Mouse (Mus musculus) midbrain, embryonic 15.5 days (tissue): ENCODE measurements at regions not wholly inside any gene's neighbourhood (a gene's known extent, or its start where the extent isn't known, plus 50 kb on each side); places are given as distances from the start of the nearest gene placed in this dataset.
A peak's percentile ranks its signal among the peaks of the same experiment; 100 is the strongest.
"Not testable (repeated sequence)": the region's sequence is repeated elsewhere in the genome, so short reads cannot be mapped to it uniquely, and the experiment has no call there.

Experiments used
- ATAC-seq: fragments of 200-750 bp; cut with Nextera tagmentation; replicated peaks from 2 replicates; pipeline ENCODE4 v1.8.0; 2017; ENCODE audit warnings: moderate TSS enrichment
- H3K27ac ChIP-seq: fragments of 300-500 bp; sonication (generic); 2 replicates; pipeline ENCODE4 v1.5.1; 2015; ENCODE audit warnings: mild to moderate bottlenecking, inconsistent platforms
- H3K27me3 ChIP-seq: fragments of 300-500 bp; sonication (generic); replicated peaks from 2 replicates; pipeline ENCODE4 v1.6.1; 2015; ENCODE audit warnings: inconsistent platforms
- H3K36me3 ChIP-seq: fragments of 300-500 bp; sonication (generic); replicated peaks from 2 replicates; pipeline ENCODE4 v1.6.1; 2015; ENCODE audit warnings: inconsistent platforms
- H3K4me1 ChIP-seq: fragments of 300-500 bp; sonication (generic); 2 replicates; pipeline ENCODE4 v1.6.1; 2015; ENCODE audit warnings: inconsistent platforms
- H3K4me2 ChIP-seq: fragments of 300-500 bp; sonication (generic); 2 replicates; pipeline ENCODE4 v1.6.1; 2015; ENCODE audit warnings: inconsistent platforms, mild to moderate bottlenecking, moderate library complexity
- H3K4me3 ChIP-seq: fragments of 300-500 bp; sonication (generic); 2 replicates; pipeline ENCODE4 v1.5.1; 2015; ENCODE audit warnings: mild to moderate bottlenecking, inconsistent platforms
- H3K9ac ChIP-seq: fragments of 300-500 bp; sonication (generic); 2 replicates; pipeline ENCODE4 v1.6.1; 2015; ENCODE audit warnings: mild to moderate bottlenecking, inconsistent platforms
- H3K9me3 ChIP-seq: fragments of 300-500 bp; sonication (generic); 2 replicates; pipeline ENCODE4 v1.6.1; 2016; ENCODE audit warnings: inconsistent platforms
- WGBS: fragments of 180-500 bp; shearing (Covaris S2); methylation state at CpG from one replicate; pipeline ENCODE4 v1.1.7; 2015; ENCODE audit warnings: mixed read lengths; 5-methylcytosine and 5-hydroxymethylcytosine counted together

DNA sequence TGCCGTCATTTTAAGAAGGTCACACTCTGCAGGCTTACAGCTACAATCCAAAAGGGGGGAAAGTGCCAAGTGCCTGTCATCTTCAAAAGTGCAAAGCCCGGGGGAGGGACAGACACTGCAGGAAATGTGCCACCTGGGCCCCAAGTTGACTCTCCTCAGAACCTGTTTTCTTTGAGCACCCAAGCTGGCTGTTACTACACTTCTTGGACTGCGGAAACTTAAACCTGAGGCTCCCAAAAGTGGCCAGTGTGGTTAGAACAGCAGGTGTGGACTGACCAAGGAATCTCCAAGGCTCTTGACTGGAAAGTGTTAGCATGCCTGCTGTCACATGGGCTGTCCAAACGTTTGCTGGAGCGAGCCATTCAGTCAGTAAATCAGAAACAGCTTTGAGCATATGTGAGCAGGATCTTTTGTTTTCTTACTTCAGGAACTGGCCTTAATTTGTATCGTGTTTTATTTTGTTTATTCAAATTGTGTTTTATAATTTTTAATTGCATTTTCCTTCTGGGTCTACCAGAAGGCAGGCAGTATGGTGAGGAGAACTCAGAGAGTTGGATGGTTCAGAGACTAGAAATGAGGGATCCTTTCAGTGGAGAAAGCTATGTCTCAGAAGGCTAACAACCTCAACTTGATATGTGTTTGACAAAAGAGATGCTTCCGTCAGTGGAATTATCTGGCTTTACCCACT, 168.4 kb upstream of the Frmd6 start:
- Histone ChIP-seq H3K9me3 (no peaks in the 10 kb centered on the region), H3K36me3 (no peaks in the 10 kb centered on the region), H3K27ac (no peak overlapping the region), H3K9ac (no peak overlapping the region), H3K4me2 (no peak overlapping the region), H3K27me3 (no peaks in the 10 kb centered on the region), H3K4me1 (no peaks in the 10 kb centered on the region), H3K4me3 (no peak overlapping the region)
- ATAC-seq, result no peak
- 71% methylated on average over 7 of the region's 7 CpGs for WGBS

DNA sequence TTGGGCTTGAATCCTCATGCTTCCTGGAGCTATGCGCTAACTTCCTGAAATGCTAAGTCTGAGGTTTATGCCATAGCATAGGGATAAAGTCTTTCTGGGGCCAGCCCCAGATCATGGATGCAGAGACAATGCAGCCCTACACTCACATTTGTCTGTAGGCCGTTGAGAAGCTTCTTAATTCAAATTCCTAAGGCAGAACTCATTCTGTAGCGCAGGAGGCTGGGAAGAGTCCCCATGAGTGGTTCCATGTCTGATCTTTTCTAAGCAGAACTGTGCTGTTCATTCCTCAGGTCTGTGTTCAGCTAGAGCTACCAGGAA, 167.9 kb upstream of the Frmd6 start:
- no peak overlapping the region for H3K27ac ChIP-seq
- H3K4me1 ChIP-seq, result no peaks in the 10 kb centered on the region
- no peak overlapping the region for H3K4me3 ChIP-seq
- H3K4me2 ChIP-seq, result no peak overlapping the region
- WGBS, result 76% methylated on average over 3 of the region's 3 CpGs
- H3K36me3 ChIP-seq, result no peaks in the 10 kb centered on the region
- no peaks in the 10 kb centered on the region for H3K27me3 ChIP-seq
- no peaks in the 10 kb centered on the region for H3K9me3 ChIP-seq
- no peak overlapping the region for H3K9ac ChIP-seq
- ATAC-seq, result no peak

DNA sequence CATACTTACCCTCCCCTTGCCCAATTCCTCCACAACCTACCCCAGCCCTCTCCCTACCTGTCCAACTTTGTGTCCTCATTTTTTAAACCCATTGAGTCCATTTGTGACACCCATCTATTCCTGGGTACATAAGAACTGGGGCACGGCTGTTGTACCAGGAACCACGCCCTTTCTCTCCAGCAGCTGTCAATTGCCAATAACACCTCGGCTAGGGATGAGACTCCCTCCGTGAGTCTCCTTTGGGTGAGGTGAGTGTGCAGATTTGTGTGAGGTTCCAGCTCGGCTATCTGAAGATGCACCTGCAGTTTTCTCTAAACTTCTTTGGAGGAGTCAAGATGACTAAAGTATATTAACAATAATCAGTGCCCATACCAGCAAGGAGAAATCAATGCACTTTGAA, 167.2 kb upstream of the Frmd6 start:
- H3K4me3 ChIP-seq, result no peak overlapping the region
- H3K27ac ChIP-seq, result no peak overlapping the region
- no peaks in the 10 kb centered on the region for H3K9me3 ChIP-seq
- no peak overlapping the region for H3K4me2 ChIP-seq
- WGBS, result 90% methylated on average over 5 of the region's 5 CpGs
- H3K9ac ChIP-seq, result no peak overlapping the region
- no peak for ATAC-seq
- H3K4me1 ChIP-seq, result no peaks in the 10 kb centered on the region
- H3K36me3 ChIP-seq, result no peaks in the 10 kb centered on the region
- H3K27me3 ChIP-seq, result no peaks in the 10 kb centered on the region

DNA sequence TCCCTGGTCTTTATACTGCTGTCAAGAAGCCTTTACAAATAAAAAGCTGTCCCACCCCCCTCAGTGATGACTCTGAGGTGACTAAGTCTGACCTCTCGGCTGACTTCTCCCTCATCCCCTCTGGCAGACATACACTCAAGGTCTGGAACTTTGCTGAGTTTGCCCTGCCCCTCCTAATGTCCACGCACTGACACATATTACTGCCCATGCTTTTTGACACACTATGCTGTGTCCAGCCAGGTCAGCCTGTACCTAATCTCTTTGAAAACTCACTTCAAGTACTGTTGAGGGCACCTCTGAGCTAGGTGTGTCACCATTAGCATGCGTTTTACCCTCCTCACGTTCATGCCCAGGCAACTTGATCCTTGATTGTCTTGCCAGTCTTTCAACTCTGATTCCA, 164.9 kb upstream of the Frmd6 start:
- Histone ChIP-seq H3K27me3 (no peaks in the 10 kb centered on the region), H3K27ac (no peak overlapping the region), H3K4me1 (no peaks in the 10 kb centered on the region), H3K9me3 (no peaks in the 10 kb centered on the region), H3K36me3 (no peaks in the 10 kb centered on the region), H3K4me2 (no peak overlapping the region), H3K4me3 (no peak overlapping the region), H3K9ac (no peak overlapping the region)
- 91% methylated on average over 4 of the region's 4 CpGs for WGBS
- no peak for ATAC-seq

DNA sequence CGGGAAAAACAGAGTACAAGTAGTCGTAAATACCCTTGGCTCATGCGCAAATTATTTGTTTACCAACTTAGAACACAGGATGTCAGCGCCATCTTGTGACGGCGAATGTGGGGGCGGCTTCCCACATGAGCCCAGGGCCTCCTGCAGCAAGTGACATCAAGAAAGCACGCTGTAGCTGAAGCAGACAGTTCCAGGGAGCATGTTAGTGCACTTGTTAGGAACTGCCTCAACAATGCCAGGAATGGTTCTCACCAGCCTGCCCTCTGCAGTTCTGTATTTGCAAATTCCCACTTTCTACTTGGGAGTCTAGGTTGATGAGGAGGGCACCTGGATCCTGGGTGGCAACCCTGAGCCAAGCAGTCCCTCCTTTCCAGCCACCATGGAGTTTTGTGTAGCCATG, 157.2 kb upstream of the Frmd6 start:
- not testable (repeated sequence) for ATAC-seq, H3K4me2 ChIP-seq, H3K4me1 ChIP-seq, H3K27ac ChIP-seq, H3K9ac ChIP-seq, H3K27me3 ChIP-seq, H3K9me3 ChIP-seq, H3K4me3 ChIP-seq, H3K36me3 ChIP-seq
- WGBS, result 94% methylated on average over 7 of the region's 8 CpGs

DNA sequence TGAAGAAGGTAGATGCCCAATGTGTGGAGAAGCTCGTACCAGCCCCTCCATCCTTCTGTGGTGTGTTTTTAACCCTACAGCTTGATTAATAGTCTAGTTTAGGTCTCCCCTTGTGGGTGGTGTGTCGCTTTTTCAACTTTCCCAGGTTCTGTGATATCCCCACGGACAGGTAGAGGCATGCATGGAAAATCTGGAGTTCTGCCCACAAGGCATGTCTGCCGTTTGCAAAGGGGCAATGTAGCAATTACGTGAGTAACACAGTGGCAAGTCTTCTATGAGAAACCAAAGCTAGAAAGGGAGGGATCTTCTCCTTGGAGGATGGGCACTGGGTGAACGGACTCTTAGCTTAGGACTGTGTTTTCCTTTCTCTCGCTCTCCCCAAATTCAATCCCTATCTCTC, 153.2 kb upstream of the Frmd6 start:
- WGBS, result 87% methylated on average over 7 of the region's 7 CpGs
- no peaks in the 10 kb centered on the region for H3K27me3 ChIP-seq
- no peak overlapping the region for H3K4me2 ChIP-seq
- no peaks in the 10 kb centered on the region for H3K4me1 ChIP-seq
- no peak for ATAC-seq
- H3K36me3 ChIP-seq, result no peaks in the 10 kb centered on the region
- H3K9ac ChIP-seq, result no peak overlapping the region
- H3K27ac ChIP-seq, result no peak overlapping the region
- H3K9me3 ChIP-seq, result no peaks in the 10 kb centered on the region
- H3K4me3 ChIP-seq, result no peak overlapping the region

DNA sequence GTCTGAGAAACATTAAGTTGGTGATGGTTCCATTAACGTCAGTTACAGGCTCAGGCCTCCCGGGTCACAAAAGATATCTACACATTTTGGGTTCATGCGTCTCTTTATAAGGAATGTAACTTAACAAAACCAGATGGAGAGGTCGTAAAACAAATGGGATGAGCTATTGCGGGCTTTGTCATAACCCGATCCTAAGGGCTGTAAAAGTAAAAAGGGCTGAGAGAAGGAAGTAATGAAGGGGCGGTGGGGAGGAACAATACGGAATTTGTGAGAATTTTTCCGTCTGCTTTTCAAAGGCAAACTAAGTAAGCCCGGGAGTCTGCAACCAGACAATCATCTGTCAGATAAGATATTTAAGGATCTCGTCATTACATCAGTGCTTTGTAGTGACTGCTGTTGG, 152.1 kb upstream of the Frmd6 start:
- Histone ChIP-seq H3K36me3 (no peaks in the 10 kb centered on the region), H3K4me2 (no peak overlapping the region), H3K27ac (no peak overlapping the region), H3K27me3 (no peaks in the 10 kb centered on the region), H3K4me3 (no peak overlapping the region), H3K4me1 (no peaks in the 10 kb centered on the region), H3K9me3 (no peaks in the 10 kb centered on the region), H3K9ac (no peak overlapping the region)
- no peak for ATAC-seq
- 77% methylated on average over 11 of the region's 11 CpGs for WGBS

DNA sequence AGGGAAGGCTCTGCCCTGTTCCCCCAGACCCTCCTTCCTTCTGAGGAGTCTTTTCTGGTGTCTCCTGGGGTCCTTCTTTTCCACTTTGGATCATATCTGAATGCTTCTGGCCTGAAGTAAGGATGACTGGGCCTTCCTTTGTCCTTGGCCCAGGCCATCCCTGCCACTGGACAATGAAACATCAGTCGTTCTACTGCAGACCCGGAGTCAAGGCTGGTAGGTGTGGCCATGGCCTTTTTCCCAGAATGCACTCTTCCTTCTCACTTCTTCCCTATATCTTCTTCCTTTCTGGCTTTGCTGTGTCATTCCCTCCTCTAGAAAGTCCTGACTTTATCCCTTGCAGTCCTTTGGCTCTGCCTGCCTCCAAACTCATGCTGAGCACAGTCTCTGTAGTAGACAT, 151.2 kb upstream of the Frmd6 start:
- H3K27me3 ChIP-seq, result no peaks in the 10 kb centered on the region
- no peak overlapping the region for H3K4me3 ChIP-seq
- H3K4me1 ChIP-seq, result no peaks in the 10 kb centered on the region
- no peak overlapping the region for H3K27ac ChIP-seq
- ATAC-seq, result no peak
- WGBS, result 90% methylated on average over 2 of the region's 2 CpGs
- H3K9ac ChIP-seq, result no peak overlapping the region
- H3K4me2 ChIP-seq, result no peak overlapping the region
- H3K9me3 ChIP-seq, result no peaks in the 10 kb centered on the region
- no peaks in the 10 kb centered on the region for H3K36me3 ChIP-seq

DNA sequence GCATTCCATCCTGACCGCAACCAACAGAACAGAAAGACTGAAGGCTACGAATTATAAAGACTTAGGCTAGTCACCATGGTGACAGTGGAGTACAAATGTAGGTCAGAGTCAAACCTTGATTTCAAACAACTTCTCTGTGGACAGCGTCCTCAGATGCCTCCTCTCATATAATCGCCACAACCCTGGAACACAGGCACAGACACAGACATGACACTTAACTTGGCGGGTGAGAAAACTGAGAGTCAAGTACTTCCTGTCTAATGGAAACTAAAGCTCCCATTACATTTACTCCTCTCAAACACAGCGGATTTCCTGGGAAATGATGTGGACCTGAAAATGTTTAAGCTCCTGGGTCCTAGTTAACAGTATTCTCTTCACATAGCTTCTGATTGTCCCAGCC, 149.5 kb upstream of the Frmd6 start:
- H3K36me3 ChIP-seq, result no peaks in the 10 kb centered on the region
- no peaks in the 10 kb centered on the region for H3K4me1 ChIP-seq
- no peaks in the 10 kb centered on the region for H3K27me3 ChIP-seq
- H3K9me3 ChIP-seq, result no peaks in the 10 kb centered on the region
- H3K9ac ChIP-seq, result no peak overlapping the region
- H3K4me2 ChIP-seq, result no peak overlapping the region
- 71% methylated on average over 6 of the region's 6 CpGs for WGBS
- H3K4me3 ChIP-seq, result no peak overlapping the region
- no peak overlapping the region for H3K27ac ChIP-seq
- ATAC-seq, result no peak

DNA sequence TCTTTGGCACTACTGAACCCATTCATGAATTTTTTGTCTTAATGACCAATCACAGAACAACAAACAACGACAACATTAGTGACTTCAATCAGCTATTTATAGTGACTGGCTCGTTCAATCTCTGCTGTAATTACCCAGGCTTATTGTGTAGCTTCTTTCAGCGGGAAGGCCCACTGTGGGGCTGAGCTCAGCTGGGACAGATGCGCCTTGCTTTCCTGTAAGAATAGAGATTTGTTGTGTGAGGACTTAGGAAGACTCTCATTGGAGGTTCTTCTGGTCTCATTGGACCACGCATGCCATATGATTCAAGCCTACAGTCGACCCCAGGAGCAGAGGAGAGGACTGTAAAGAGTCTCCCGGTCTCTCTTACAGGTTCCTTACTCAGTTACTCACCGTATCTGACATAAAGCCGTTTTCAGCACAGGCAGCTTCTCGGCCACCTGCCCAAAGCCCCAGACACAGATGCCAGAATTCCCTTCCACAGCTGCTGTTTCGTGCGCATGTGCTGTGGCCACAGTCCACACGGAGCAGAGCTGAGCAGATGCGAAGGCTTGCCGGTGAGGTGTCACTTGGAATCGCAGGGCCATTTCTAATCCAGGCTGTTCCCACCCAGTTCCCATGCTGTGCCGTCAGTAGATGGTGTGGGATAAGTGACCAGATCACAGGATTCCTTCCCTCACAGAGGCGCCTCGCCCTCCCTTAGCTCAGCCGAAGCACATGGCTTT, 145.5 kb upstream of the Frmd6 start:
- Histone ChIP-seq H3K4me3 (no peak overlapping the region), H3K27me3 (no peaks in the 10 kb centered on the region), H3K4me1 (no peaks in the 10 kb centered on the region), H3K4me2 (no peak overlapping the region), H3K27ac (peak overlapping the region; percentile 48; the same call in 1 of the 2 replicates), H3K9me3 (no peaks in the 10 kb centered on the region), H3K9ac (no peak overlapping the region), H3K36me3 (no peaks in the 10 kb centered on the region)
- 68% methylated on average over 20 of the region's 20 CpGs for WGBS
- peak; percentile 33; the same call in 1 of the 2 replicates for ATAC-seq

DNA sequence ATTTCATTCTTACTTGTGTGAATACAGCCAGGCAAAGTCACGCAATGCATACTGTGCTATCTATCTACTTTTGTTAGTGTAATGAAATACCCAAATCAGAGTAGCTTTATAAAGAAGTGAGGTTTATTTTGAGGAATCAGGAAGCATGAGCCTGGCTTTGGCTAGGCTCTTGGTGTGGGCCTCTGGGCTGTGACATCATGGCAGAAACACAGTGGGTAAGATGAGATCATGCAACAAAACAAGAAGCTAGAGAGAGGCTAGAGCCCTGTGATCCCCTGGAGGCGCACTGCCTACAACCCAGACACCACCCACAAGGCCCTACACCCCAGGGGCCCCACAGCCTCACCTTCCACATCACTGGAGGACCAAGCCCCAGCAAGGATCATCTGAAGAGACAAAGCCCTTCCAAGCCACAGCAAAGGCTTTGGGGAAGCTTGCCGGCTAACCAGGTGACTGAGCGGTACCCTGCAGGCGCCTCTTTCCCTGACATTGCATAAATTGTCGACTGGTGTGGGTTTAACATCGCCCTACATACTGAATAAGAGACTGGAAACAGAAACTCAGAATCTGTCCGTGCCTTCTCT, 143.8 kb upstream of the Frmd6 start:
- H3K27me3 ChIP-seq, result no peaks in the 10 kb centered on the region
- H3K4me1 ChIP-seq, result no peaks in the 10 kb centered on the region
- no peak overlapping the region for H3K4me3 ChIP-seq
- H3K9ac ChIP-seq, result no peak overlapping the region
- H3K36me3 ChIP-seq, result no peaks in the 10 kb centered on the region
- WGBS, result 84% methylated on average over 8 of the region's 8 CpGs
- no peak overlapping the region for H3K4me2 ChIP-seq
- no peaks in the 10 kb centered on the region for H3K9me3 ChIP-seq
- no peak for ATAC-seq
- H3K27ac ChIP-seq, result no peak overlapping the region

DNA sequence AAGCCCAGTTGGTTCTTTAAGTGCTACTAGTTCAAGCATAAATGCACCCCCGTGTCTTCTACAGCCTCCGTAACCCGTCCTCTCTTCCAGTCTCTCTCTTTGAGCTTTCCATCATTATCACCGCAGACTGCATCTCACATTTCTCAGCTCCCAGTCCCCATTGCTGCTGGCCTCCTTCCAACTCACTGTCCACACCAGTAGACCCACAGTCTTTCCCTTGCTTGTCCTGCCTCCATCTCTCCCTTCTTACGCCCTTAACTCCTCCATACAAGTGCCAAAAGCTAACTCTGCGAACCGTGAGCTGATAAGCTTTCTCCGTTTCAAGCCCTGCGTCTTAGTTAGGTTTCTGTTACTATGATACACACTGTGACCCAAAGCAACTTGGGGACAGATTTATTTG, 141.0 kb upstream of the Frmd6 start:
- Histone ChIP-seq H3K4me1 (peaks cover 3% of the 10 kb centered on the region), H3K9ac (no peak overlapping the region), H3K4me2 (no peak overlapping the region), H3K9me3 (no peaks in the 10 kb centered on the region), H3K27ac (no peak overlapping the region), H3K36me3 (no peaks in the 10 kb centered on the region), H3K4me3 (no peak overlapping the region), H3K27me3 (no peaks in the 10 kb centered on the region)
- no peak for ATAC-seq
- WGBS, result 87% methylated on average over 9 of the region's 9 CpGs

DNA sequence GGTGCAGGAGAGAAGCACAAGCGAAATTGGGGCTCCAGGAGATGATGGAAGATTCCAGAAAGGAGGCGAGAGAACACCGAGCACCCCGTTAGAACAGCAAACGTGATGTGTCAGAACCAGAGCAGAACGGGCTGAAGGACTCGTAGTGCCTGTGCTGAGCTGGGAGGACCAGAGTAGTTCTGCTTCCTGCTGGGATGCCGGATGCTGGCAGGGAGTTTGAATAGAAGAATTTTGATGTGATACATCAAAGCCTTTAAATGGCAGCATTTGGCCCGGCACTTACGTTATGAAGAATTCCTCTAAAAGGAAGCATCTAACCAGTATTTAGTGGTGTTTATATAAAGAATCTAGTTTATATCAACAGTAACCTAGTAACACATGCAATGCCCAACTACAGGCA, 139.9 kb upstream of the Frmd6 start:
- H3K27me3 ChIP-seq, result no peaks in the 10 kb centered on the region
- H3K4me2 ChIP-seq, result no peak overlapping the region
- no peak for ATAC-seq
- no peaks in the 10 kb centered on the region for H3K9me3 ChIP-seq
- H3K36me3 ChIP-seq, result no peaks in the 10 kb centered on the region
- H3K9ac ChIP-seq, result no peak overlapping the region
- H3K4me1 ChIP-seq, result peaks cover 9% of the 10 kb centered on the region
- H3K27ac ChIP-seq, result no peak overlapping the region
- WGBS, result 73% methylated on average over 10 of the region's 10 CpGs
- no peak overlapping the region for H3K4me3 ChIP-seq
